Comparison of ENCODE assay signal across 9 mouse cellular contexts in genomic region chr8:115160407-115160806, GRCm38 (mm10).
A peak's percentile ranks its signal among the peaks of the same experiment; 100 is the strongest.
DNase-seq lines count a peak whose midpoint lies in the region; ATAC-seq lines count a peak whose summit lies in the region.
"Had no signal": no experiment of that assay in that cellular context is flagged by ENCODE, and none has a peak within 500 bp of the region (broad histone marks: within the 10 kb centered on the region; RNA-seq: fewer than 3 reads in every experiment).

No protein-coding gene starts in this region.

- peak overlapping the region; percentile 14; the same call in 1 of the 2 replicates for H3K4me3 ChIP-seq in neural tube, embryonic 11.5 days (ENCODE audit: low read depth, low read length)
- H3K4me3 ChIP-seq in limb, embryonic 15.5 days: peak overlapping the region; percentile 25
- H3K4me3 ChIP-seq in stomach, embryonic 15.5 days (replicated peaks): peak overlapping the region; percentile 37; the same call in 1 of the 2 replicates

- ATAC-seq in neural tube, embryonic 11.5 days (ENCODE audit: insufficient read depth, low FRiP score, low TSS enrichment): no peak
- no peak for ATAC-seq in limb, embryonic 15.5 days (ENCODE audit: insufficient number of reproducible peaks, low FRiP score, low TSS enrichment, low read depth)
- no peak for ATAC-seq in stomach, embryonic 15.5 days (ENCODE audit: insufficient read depth, low FRiP score, low read depth)

- H3K36me3 ChIP-seq in neural tube, embryonic 11.5 days (ENCODE audit: control insufficient read depth, insufficient read depth, low read length): no peaks in the 10 kb centered on the region
- H3K36me3 ChIP-seq in limb, embryonic 15.5 days: no peaks in the 10 kb centered on the region
- no peaks in the 10 kb centered on the region for H3K36me3 ChIP-seq in stomach, embryonic 15.5 days

- no peak overlapping the region for H3K27ac ChIP-seq in neural tube, embryonic 11.5 days (ENCODE audit: low read depth, low read length)
- peak overlapping the region; percentile 73 for H3K27ac ChIP-seq in limb, embryonic 15.5 days
- H3K27ac ChIP-seq in stomach, embryonic 15.5 days: no peak overlapping the region

- H3K27me3 ChIP-seq in neural tube, embryonic 11.5 days (ENCODE audit: control insufficient read depth, insufficient read depth, low read length): no peaks in the 10 kb centered on the region
- peaks cover 40% of the 10 kb centered on the region for H3K27me3 ChIP-seq in limb, embryonic 15.5 days
- H3K27me3 ChIP-seq in stomach, embryonic 15.5 days (replicated peaks): no peaks in the 10 kb centered on the region

- H3K4me1 ChIP-seq in neural tube, embryonic 11.5 days (ENCODE audit: control insufficient read depth, insufficient read depth, low read length): peaks cover 21% of the 10 kb centered on the region
- peaks cover 46% of the 10 kb centered on the region for H3K4me1 ChIP-seq in limb, embryonic 15.5 days
- H3K4me1 ChIP-seq in stomach, embryonic 15.5 days: peaks cover 13% of the 10 kb centered on the region

- H3K9me3 ChIP-seq in neural tube, embryonic 11.5 days (ENCODE audit: control insufficient read depth, low read length): no peaks in the 10 kb centered on the region
- no peaks in the 10 kb centered on the region for H3K9me3 ChIP-seq in limb, embryonic 15.5 days
- no peaks in the 10 kb centered on the region for H3K9me3 ChIP-seq in stomach, embryonic 15.5 days

- WGBS in neural tube, embryonic 11.5 days: 74% methylated on average over 5 of the region's 5 CpGs
- WGBS in limb, embryonic 15.5 days: 76% methylated on average over 5 of the region's 5 CpGs
- WGBS in stomach, embryonic 15.5 days: 88% methylated on average over 5 of the region's 5 CpGs

- no peak overlapping the region for H3K9ac ChIP-seq in neural tube, embryonic 11.5 days (ENCODE audit: low read length)
- no peak overlapping the region for H3K9ac ChIP-seq in limb, embryonic 15.5 days
- H3K9ac ChIP-seq in stomach, embryonic 15.5 days: no peak overlapping the region

- DNase-seq in cerebellum, adult 9-10 months: peak; percentile 50
- no peak for DNase-seq in cerebellum, postnatal 4 days (ENCODE audit: low spot score in 2 of 2)
- no peak for DNase-seq in neural tube, embryonic 11.5 days (ENCODE audit: low spot score)
- no peak for DNase-seq in neural tube, embryonic 10.5 days (ENCODE audit: extremely low spot score, low spot score)
- no peak for DNase-seq in frontal cortex, postnatal 25 days (ENCODE audit: low spot score in 2 of 2)
- no peak for DNase-seq in ovary, postnatal 10 days (ENCODE audit: low spot score)
- DNase-seq: adrenal gland, adult 8-10 months had no signal

- peak overlapping the region; percentile 46 for H3K4me2 ChIP-seq in neural tube, embryonic 11.5 days (ENCODE audit: low read depth)
- peak overlapping the region; percentile 49 for H3K4me2 ChIP-seq in limb, embryonic 15.5 days
- H3K4me2 ChIP-seq in stomach, embryonic 15.5 days: peak overlapping the region; percentile 62
